Mouse (Mus musculus): ENCODE measurements around the gene Prpf40a.

Gene Prpf40a

DNA sequence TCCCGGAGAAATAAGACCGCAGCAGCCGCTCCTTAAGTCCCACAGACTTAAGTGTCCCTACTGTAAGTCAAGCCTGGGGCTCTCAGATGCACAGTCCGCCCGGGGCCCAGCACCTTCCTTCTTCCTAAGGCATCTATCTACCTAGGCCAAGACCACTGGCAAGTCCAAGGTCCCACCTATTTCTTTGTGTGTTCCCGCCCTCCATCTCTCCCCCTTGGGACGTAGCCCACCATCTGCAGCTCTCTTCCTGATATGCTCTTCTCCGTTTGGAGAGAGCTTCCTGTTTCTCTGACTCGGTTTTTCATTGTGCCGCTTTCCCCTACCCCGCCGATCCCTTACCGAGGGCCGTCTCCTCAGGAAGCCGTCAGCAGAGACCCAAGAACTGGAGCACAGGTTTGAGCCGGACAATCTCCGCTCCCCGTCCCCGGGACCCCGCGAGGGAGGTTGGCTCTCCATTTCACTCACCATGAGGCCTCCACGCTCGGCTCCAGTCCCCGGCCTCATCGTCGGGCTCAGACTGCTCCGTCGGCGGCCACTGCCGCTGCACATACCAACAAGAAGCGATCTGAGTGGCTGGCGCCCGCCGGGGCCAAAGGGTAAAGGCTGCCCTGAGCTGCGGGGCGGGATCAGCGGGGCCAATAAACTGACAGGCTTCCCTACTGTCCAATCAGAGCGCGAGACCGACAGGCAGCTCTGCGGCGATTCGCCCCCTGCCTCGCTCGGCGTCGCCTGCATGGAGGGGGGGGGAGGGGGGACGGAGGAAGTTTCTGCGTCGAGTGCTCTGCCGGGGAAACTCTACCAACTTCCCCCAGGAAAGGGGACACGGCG is at the start of gene Prpf40a:
Gene Prpf40a (minus strand): TSS at position 601 of the 828 bp plus-strand sequence.
- DNase-seq: peak; percentile 100

DNA sequence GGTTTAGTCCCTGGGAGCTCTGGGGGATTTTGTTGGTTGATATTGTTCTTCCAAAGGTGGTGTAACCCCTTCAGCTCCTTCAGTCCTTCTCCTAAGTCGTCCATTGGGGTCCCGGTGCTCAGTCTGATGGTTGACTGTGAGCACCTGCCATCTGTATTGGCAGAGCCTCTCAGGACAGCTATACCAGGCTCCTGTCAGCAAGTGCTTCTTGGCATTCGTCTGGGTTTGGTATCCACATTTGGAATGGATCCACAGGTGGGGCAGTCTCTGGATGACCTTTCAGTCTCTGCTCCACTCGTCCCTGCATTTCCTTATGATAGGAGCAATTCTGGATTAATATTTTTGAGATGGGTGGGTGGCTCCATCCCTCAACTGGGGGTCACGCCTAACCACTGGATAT is 31.2 kb upstream of the Prpf40a start:
- DNase-seq: peak; percentile 1 to 4

DNA sequence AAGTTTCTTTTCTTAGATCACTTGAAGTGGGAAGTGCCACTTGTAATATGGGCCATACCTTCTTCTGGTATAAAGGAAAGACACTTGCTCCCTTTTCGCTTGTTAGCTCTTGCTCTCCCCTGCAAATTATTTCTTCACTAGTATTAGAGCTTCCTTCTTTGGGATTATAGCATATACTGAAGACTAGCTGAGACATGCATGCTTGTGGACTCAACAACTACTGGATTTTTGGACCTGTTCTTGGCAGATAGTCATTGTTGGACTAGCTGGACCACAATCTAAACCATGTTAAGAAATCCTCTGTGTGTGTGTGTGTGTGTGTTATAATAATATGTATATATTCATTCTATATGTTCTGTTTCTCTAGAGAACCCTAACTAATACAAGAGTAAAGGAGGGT is 22.4 kb upstream of the Prpf40a start:
- DNase-seq: no peak

DNA sequence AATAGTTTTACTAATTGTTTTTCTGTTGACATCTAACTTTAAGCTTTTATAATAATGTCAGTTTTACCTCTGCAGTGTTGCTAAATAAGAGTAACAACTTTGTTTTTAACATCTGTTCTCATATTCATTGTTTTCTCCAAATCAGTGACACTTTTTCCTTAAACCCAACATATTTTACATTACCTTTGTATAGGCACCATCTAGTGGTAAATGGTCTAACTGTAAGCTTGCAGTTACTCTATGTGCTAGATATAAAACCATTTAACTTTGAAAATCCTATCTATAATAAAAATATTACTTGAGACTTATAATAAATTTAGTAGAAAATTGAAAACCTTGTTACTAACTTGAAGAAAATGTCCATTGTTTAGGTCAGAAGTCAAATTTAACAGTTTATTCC is 15.7 kb upstream of the Prpf40a start:
- no peak for DNase-seq

DNA sequence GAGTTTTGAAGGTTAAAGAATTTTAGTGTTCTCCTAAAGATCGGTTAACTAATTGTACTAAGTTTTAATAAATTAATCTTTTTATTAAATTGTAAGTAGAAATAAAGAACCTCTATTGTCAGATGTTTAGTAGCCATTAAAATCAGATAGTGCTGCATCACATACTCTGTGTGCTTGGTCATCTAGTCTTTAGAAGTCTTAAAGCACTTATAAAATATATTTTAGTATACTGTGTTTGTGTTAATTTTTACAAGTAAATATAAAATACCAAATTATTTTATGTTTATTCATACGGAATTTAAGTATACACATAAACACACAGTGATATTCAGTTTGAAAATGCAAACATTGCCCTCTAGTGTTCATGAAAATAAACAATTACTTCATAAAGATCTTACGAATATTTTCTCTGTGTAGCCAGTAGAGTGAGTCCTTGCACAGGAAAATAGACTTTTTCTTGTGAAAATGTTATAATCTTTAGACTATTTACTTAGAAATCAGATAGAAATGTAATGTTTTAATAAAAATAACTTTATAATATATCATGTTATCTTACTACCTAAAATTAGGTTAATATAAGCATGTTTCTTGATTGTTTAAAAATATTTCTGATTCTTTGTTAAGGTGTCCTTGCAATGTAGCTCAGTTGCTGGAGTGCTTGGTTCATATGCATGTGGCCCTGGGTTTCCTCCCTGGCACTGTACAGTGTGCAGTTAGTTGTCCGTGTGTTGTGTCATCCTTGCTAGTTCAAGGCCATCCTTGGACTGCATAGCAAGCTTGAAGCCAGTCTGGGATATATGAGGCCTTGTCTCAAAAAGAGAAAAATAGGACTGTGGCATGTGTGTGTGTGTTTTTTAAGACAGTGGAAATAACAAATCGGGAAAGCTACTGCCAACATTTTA is 13.5 kb upstream of the Prpf40a start:
- DNase-seq: peak in 1 of 2 experiments; percentile 32

DNA sequence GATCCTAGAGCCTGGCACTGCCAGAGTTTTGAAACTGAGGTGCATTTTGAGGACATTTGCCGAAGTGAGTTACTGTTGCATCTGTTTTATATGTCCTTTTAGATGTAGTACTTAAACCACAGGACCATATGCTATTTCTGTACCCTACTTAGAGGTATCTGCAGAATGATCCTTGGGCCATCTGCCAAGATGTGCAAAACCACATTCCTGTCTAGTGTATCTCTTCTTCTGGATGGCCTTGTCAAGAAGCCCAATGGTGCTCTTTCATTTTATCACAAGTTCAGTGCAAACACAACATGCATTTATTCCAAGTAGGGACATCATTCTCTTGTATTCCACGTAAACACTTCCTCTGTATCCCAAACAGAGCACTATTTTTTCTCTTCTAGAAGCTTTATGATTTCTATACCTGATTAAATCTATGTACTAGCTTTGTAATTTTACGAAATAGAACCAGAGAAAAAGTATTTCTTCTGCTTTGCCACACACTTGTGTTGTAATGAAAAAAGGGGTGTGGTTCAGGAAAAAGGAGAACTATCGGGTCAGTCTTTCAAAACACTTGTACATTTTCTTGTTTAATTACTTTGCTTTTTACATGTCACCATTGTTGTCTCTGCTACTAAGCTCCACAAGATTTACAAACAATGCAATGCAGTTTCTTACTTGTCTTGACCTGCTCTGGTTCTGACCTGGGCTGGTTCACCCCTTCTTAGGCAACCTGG is 9.2 kb upstream of the Prpf40a start:
- no peak for DNase-seq

DNA sequence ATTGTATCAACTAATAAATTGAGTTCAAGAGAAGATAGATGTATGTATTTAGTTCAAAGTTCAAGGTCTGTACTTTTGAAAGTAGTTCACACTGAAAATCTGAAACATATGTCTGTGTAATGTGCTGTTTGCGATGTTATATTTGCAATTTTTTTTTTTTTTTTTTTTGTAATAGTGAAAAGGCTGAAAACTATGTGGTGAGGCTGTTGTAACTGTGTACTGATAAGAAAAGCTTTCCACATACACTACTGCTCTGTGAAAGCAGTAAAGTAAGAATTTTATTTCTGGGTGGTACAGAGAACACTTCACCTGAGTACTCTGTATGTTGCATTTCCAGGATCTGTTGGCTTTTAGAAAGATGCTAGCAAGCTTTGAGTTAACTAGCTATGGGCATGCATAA is 8.1 kb upstream of the Prpf40a start:
- no peak for DNase-seq

DNA sequence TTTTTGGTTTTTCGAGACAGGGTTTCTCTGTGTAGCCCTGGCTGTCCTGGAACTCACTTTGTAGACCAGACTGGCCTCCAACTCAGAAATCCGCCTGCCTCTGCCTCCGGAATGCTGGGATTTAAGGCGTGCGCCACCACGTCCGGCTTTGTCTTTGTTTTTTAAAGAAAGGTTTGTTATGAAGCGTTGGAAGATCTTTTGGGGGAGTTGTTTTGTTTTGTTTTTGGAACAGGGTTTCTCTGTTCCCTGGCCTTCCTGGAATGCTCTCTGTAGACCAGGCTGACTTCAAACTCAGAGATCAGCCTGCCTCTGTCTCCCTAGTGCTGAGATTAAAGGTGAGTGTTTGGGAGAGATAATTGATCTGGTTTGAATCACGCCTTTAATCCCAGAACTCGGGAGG is 5.3 kb upstream of the Prpf40a start:
- DNase-seq: no peak

DNA sequence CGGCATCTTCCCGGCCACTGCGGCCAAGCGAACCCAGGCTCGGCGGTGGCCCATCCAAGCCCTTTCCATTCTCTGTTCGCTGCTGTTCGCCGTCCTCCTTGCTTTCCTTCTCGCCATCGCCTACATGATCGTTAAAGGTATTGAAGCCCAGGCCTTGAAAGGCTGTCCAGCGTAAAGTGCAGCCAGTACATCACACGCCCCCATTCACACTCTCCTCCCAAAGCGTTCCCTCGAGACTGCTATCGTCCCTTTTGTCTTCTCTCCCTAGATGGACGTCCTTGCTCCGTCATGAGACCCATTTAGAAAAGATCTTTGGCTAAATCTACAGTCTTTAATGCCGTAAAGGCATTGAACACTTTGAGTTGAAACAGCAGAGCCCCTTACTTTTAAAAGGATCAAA is 1.3 kb upstream of the Prpf40a start:
- no peak for DNase-seq

DNA sequence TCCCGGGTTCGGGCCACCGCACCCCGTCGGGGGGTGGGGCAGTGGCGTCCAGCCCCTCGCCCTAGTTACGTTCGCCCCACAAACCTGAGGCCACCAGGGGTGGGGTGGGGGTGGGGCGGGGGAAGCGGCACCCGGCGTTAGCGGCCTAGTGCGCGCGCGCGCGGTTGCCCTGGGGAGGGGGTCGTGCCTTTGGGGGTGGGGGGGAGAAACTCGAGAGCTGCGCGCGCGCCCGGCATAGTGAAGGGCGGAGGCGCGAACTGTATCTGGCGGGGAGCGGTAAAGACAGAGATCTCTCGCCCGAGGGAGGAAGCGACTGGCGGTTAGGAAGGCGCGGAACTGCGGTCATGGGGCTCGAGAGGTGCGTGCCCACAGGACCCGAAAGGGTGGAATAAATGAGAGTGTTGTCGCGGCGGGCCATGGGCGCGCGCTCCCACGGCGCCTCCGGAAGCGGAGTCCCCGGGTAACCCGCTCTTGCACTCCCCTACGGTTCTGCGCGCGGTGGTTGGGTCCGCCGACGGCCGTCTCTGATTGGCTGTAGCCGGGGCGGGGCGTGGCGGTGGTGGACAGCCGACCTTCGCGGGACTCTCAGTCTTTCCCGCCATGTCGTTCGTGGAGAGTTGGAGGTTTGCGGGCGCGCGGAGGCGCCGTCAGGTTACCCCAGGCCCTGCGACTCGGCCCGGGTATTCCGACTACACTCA is 588 bp upstream of the Prpf40a start, which contains the start of gene Arl6ip6:
Gene Arl6ip6 (plus strand): TSS at position 204 of the 698 bp plus-strand sequence.
- DNase-seq: peak; percentile 99

DNA sequence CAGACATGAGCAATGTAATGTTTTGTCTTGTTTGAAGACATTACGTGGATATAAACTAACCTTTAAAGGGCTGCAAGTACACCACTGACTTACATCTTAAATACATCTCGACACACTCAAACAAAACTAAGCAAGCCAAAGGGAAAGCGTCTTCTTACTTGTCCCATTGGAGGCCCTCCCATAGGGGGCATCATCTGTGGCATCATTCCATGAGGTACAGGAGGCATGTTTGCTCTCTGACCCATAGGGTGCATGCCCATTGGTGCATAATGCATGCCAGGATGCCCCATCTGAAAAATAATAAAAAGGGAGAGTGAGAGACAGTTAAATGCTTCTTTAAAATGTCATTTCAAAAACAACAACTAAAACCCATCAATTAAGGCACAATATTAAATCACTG is 1.3 kb downstream of the Prpf40a start:
- peak; percentile 62 for DNase-seq

DNA sequence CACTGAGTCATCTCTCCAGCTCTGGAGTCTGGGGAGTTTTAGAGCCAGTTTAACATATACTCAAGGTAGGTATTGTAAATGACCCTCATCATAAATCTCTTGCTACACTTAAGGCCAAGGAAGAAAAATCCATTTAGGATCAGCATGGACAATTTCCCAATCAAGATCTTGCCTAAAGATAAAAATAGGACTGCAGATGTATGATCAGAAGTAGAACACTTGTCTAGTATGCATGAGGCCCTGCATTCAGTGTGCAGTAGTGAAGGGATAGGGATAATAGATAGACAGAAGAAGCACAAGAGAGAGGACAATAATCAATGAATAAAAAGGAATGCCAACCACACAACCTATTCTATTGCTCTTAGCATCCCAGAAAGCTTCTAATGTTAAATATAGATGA is 11.2 kb downstream of the Prpf40a start:
- DNase-seq: no peak

DNA sequence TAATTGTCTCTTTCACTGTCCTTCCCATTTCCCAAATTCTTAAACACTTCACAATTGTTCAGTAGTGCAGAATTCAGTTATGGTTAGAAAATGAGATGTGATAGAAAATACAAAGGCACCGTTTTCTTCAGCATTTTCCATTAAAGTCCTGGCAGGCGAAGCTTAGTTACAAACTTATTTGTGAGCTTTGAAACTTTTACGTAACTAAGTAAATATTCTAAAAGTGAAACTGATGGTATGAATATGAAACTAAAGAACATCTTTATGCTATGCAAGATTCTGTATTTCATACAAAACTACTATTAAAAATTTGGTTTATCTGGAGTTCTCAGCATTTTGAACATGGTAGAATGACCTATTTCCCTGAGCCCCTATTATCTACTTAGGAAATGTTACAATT is 12.1 kb downstream of the Prpf40a start:
- DNase-seq: no peak

DNA sequence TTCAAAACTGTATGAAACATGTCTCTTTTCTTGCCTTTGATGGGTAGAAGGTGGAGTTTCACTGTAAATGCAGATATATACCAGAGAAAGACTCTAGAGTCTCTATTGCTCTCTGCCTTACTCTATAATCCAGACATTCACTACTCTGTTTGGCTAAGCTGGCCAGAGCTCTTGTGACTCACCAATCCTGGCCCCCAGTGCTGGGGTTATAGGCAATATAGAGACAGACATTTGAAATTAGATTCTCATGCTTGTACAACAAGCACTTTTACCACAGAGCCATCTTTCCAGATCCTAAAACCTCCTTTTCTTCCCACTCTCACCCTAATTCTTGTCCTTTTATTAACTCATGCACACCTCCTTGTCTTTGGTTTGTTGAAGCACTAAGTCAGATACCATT is 17.1 kb downstream of the Prpf40a start:
- DNase-seq: no peak

DNA sequence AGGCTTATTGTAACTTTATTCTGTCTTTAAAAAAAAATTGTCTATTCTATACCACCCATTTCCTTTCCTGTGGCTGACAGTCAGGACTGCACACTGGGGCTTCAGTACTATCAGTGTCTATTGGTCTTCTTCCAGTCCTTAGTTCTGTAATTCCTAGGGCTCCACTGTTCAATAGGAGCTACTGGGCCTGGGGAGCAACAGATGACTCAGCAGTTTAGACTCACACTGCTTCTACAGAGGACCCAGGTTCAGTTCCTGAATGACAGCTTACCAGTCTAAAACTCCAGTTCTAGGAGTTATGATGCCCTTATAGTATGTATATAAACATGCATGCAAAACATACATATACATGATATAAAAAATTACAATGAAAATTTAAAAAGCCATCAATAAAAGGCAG is 44.2 kb downstream of the Prpf40a start:
- no peak for DNase-seq

DNA sequence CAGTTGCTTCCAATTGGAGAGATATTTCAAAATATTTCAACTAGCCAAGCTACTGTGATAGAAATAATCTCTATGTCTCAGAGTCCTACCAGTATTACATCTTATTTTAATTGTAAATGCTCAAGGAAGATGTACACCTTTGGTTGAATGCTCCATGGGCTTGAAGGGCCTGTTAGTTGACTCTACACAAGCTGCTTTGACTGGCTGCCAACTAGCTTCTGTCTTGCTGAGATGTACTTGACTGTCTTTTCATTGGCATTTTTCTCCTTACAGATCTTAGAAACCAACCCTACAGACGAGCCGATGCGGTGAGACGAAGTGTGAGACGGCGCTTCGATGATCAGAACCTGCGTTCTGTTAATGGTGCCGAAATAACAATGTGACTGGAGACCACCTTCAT is 59.5 kb downstream of the Prpf40a start:
- peak; percentile 74 to 75 for DNase-seq

DNA sequence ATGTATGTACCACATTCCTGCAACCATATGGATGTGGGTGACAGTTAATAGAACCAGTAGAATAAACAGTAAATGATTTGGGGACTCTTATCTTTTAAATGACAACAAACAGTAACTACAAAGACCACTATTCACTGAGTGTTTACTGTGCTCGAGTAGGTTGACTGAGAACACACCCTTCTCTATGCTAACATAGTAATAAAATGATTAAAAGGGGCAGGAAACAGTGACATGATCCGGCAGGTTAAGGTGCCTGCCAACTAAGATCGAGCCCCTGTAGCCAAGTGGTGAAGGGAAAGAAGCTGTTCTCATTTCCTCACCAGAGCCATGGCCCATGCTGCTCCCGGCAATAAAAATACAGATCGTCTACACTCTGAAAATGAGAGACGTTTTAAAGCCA is 62.0 kb downstream of the Prpf40a start:
- no peak for DNase-seq

DNA sequence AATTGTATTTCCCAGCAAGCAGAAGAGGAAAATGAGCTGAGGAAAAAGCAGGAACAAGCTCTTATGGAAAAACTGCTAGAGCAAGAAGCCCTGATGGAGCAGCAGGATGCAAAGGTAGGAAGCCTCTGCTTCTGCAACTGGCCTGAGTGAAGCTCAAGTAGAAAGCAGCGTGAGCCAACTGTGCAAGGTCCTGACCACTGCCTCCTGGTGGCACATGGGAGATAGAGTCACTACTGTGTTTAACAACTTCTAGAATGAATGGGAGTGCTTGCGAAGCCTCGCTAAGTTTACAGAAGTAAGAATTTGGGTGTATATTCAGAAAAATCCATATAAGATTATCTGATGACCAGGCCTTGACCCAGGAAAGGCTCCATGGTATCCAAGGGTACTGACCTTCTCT is 65.1 kb downstream of the Prpf40a start:
- DNase-seq: peak; percentile 35 to 49

DNA sequence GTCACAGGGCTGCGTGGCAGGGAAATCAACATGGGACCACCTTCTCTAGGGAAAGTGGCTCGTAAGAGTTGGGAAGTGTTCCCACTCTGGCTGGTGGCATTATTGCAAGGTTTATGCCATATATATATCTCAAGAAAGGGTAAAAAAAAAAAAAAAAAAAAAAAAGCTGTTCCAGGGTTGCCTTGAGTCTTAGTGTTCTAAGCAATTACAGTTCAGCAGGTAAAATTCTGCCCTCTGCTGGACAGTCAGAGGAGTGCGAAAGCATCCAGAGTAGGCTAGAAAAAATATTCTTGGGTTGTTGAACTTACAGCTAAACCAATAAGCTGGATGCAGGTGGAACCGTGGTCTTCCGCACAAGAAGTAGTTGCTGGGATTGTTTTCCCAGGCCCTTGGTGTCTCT is 69.3 kb downstream of the Prpf40a start:
- DNase-seq: peak; percentile 69 to 76

DNA sequence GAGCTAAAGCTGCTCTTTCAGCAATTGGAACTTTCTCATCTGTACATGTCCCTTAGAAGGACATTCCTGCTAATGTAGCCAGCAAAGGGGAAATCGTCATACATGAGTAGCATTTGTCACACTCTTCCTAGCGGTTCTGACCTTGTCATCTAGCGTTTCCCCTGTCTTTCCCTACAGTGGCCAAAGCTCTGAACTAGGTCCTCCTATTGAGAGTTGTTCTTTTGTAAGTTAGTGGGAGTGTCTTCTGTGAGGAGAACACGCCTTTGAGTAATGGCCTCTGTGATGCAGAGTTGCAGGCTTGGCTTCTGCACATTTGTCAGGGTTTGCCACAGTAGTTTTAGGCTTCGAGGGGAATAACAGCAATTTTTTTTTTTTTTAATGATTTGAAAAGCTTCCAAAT is 82.5 kb downstream of the Prpf40a start:
- DNase-seq: no peak

DNA sequence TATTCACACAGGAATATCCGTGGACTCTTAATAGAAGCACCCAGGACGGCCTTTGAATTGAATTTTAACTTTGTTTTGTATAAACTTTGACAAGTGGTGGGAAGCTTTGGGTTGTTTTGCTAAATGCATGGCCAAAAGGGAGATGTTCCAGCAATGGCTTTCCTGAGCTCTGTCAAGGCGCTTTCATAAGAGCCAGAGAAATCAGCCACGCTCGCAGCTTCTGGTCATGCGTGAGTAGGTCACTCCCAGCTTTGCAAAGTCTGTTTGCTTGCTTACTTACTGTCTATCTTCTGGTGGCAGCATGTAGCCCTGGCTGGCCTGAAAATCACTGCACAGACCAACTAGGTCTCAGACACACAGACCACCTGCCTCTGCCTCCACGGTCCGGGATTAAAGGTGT is 84.6 kb downstream of the Prpf40a start:
- DNase-seq: no peak

DNA sequence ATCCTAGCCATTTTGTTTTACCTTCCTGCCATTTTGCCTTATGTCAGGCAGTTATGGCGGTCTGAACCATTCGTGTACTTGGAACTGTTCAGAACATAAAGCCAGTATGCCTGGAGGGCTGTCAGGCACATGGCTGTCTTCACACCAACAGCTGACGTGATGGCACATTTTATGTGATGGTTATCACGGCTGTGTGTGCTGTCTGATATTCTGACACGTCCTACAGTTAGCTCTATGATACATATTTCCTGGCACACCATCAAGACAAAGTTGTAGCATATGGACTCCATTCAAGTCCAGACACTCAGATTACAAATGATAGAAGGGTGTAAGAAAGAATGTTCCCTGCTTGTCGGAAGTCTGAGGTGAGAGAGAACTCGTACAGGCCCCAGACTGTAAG is 85.0 kb downstream of the Prpf40a start:
- no peak for DNase-seq

DNA sequence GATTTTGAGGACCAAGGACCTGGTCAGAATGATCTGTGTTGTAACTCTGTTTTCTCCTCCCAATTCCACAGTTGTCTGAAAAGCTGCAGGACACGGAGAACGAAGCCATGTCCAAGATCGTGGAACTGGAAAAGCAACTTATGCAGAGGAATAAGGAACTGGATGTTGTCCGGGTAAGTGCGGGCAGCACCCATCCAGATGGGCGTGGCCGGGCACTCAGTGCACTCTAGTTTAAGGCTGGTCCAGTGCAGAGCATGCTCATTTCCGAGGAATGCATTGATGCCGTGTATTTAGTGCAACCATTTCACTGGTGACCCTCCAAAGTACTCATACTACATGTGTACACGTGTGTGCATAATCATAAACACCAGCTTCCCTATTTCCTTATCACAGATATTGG is 85.7 kb downstream of the Prpf40a start:
- no peak for DNase-seq

All from cerebellum, postnatal 10 days (tissue).